Mouse (Mus musculus): ENCODE measurements around the gene Fam104a. TPM values are rescaled to one million over a fixed set of nuclear protein-coding genes. Genes with fewer than 3 reads are reported as not detected.
A peak's percentile ranks its signal among the peaks of the same experiment; 100 is the strongest.

Gene Fam104a
- total RNA-seq, 2 experiments from 2014 or later: 26.5 to 26.6 TPM

- DNase-seq: no peak
These were observed 15.7 kb upstream of the Fam104a start for GRCm38 (mm10) chr11:113699643-113700042.

- DNase-seq: no peak
These were observed 14.1 kb upstream of the Fam104a start for GRCm38 (mm10) chr11:113698013-113698545.

GRCm38 (mm10) chr11:113697571-113697970 lies 13.6 kb upstream of the Fam104a start:
- no peak for DNase-seq

DNA sequence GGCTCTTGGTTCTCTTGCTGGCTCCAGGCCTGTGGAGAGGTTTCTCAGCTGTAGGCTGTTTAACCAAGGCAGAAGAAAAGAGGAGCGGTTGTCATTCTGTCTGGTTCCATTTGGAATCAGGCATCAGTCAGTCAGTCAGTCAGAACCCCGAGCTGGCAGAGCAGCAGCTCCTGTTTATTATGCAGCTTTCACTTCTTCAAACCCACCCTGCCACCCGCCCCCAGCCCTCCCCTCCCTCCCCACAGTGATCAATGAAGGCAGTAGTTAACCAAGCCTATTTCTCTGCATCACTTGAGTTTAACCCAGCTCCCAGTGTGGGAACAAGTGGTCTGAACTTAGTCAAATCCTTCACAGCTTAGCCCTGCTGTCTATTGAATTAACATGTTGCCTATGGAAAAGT lies 7.9 kb upstream of the Fam104a start:
- no peak for DNase-seq

- DNase-seq: no peak
These were observed 7.4 kb upstream of the Fam104a start for GRCm38 (mm10) chr11:113691318-113691717.

DNA sequence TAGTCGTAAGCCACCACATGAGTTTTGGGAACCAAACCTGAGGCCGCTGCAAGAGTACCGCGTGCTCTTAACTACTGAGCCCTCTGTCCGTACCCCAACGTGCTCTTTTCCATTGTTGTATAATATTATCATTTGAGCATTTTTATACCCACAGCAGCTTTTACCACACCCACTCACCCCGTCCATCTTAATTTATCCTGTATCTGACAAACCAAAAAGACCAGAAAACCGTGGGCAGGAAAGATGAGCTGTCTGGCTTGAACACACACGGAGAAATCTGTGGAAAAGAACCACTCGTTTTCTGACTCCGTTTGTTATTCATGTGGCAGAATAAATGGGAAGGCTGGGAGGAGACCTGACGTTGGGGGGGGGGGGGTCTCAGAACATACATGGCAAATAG lies 6.6 kb upstream of the Fam104a start:
- DNase-seq: no peak

GRCm38 (mm10) chr11:113687031-113687430 lies 3.1 kb upstream of the Fam104a start:
- DNase-seq: no peak

DNA sequence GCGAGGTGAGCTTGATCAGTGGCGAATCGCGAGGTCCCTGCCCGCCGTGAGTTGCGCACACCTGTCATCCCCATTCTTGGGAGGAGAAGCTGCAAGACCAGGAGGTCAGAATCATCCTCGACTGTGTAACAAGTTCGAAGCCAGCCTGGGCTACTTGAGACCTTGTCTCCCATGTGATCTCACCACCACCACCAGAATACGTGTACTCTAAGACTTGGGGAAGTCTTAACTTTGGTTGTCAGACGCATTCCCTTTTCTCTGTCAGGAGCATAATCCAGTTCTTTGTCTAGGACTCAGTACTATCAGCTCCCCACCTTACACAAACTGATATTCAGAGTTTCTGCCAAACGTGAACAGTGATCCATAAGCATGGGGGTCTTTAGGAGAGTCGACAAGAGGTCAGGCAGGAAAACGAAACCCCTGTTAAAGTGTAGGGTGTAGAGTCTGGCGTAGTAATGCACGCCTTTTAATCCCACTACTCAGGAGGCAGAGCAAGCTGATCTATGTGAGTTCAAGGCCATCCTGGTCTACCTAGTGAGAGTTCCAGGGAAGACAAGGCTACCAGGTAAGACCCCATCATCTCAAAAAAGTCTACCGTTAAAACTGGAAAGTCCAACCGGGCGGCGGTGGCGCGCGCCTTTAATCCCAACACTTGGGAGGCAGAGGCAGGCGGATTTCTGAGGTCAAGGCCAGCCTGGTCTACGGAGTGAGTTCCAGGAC lies 912 bp upstream of the Fam104a start:
- no peak for DNase-seq

GRCm38 (mm10) chr11:113683627-113683956 lies 363 bp downstream of the Fam104a start:
- DNase-seq: peak in 1 of 2 experiments; percentile 30

GRCm38 (mm10) chr11:113682897-113683626 lies 893 bp downstream of the Fam104a start:
- peak in 1 of 2 experiments; percentile 28 for DNase-seq

DNA sequence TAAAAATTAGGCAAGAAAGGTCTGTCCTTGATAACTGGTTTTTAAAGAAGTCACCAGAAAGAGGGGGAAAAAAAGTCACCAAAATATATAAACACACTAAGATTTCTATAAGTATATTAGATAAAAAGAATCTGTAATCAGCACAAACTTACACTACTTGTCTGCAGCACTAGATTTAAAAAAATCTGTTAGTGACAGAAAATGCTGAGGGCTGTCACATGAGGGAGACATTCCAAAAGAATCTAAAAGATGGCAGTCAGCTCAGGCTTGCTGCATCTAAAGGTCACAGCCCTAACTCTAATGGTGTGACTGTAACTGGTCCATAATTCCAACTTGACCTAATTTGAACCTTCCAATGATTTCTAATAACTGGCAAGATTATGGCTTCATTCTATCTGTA lies 2.0 kb downstream of the Fam104a start:
- no peak for DNase-seq

DNA sequence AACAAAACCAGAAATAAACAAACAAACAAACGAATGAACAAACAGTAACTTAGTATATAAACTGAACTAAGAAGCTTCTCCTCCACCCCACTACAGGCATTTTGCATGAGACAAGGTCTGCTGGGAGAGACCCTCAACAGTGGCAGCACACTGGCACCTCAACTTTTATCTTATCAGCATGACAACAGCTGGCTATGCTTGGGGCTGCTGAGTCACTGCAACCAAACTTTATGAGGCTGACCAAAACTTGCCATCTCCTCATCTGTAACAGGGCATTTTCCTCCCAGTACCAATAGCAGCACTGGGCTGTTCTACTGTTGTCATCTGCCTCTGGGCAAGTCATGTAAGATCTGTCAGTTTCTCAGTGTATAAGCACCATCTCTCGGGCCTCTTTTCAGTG lies 3.0 kb downstream of the Fam104a start:
- DNase-seq: no peak

DNA sequence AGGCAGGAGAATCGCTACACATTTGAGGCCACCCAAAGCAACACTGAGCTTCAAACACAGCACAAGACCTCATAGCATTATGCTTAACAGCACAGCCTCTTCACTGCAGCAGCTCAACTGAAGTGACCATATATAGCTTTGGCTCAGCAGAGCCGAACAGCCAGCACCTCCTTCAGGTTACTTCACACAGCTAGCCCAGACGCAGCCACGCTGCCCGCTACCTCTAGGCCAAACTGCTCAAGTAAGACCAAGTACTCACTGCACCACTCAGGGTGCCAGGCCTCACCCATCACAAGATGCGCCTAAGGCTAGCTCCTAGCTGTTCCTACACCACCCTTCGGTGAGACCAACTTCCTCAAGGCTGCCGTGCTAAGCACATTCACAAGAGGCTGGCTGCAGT lies 5.6 kb downstream of the Fam104a start:
- no peak for DNase-seq

- no peak for DNase-seq
These were observed 6.6 kb downstream of the Fam104a start for GRCm38 (mm10) chr11:113677378-113677777.

GRCm38 (mm10) chr11:113676847-113677246 lies 7.1 kb downstream of the Fam104a start:
- no peak for DNase-seq

DNA sequence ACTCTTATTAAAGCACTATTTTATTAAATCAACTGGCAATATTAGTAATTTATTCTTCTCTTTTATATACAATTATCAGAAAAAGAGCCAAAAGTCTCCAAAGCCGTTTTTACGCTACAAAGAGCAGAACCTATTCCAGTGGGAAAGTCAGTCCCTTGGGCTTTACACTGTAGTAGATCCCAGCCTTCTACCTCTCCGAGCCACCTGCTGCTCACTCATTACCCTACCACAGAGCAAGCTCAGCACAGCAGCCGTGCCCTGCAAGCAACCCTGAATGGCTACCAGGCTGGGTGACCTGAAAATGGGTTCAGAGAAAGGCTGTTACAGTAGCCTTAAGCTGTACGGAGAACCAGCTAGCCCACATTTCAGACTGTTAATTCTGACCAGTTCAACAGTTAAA lies 9.4 kb downstream of the Fam104a start:
- no peak for DNase-seq

- DNase-seq: no peak
These were observed 10.3 kb downstream of the Fam104a start for GRCm38 (mm10) chr11:113673614-113674013.

GRCm38 (mm10) chr11:113669711-113670110 lies 14.2 kb downstream of the Fam104a start:
- no peak for DNase-seq

DNA sequence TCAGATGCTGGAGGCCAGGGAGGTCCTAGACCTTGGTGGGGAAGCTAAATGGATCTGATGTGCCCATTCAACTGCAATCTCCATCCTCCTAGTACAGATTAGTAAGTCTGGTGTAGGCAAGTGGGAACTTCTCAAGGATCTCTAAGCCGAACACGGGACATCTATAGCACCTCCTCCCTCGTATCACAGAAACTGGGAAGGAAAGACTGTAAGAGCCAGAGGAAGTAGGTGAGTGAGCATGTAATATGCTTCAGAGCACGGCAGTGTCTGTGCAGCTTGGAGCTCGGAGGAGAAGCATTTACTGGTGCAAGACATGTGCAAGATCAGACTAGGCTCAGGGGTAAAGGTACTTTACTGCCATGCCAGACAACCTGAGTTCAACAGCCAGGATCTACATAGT lies 15.1 kb downstream of the Fam104a start:
- DNase-seq: no peak

- DNase-seq: no peak
These were observed 16.3 kb downstream of the Fam104a start for GRCm38 (mm10) chr11:113667704-113668103.

DNA sequence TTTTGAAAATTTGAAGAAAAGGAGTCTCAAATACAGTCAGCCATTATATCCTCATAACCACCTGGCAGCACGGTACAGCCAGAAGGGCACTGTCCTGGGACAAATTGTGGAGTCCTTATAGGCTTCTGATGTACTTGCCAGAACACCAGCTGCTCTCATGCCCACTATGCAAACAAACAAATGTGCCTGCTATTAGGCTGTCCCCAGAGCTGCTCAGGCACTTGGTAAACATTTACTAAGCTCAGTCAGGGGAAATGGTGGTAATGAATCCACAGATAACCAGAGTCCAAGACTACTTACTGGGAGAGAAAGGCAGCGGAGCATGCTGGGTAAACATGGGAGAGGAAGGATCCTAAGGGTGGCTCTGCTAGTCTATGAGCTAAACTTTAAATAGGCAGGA lies 16.8 kb downstream of the Fam104a start:
- DNase-seq: no peak

DNA sequence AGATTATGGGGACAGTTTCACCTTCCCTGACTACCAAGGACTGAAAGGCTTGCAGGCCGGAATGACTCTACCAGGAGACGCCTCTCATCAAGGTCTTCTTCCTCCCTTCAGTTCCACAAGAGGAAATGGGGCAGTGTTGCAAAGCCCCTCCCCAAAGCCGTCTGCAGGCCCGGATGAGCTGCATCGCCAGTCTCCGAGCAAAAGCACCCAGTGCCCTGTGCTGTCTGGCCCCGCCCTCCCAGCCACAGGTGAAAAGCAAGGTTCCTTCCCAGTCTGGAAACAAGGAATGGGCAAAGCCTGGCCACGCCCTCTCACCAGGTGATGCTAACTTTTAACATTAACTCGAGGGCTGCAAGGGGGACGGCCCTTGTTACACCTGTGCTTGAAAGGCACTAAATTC lies 17.3 kb downstream of the Fam104a start:
- no peak for DNase-seq

DNA sequence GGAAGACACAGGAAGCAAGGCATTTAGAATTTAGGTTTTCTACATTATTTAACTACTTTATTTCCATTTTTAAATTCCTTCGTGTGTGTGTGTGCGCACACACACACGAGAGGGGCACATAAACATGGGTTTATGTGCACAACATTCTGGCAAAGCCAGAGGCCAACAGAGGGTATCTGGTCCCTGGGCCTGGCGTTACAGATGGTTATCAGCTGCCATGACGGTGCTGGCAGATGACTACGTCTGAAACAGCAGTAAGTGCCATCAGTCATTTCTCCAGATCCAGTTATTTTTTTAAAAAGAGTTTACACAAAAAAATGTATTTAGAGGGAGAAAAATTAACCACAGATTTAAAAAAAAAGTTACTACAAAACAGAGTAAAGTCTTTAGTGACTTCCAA lies 17.8 kb downstream of the Fam104a start:
- DNase-seq: no peak

DNA sequence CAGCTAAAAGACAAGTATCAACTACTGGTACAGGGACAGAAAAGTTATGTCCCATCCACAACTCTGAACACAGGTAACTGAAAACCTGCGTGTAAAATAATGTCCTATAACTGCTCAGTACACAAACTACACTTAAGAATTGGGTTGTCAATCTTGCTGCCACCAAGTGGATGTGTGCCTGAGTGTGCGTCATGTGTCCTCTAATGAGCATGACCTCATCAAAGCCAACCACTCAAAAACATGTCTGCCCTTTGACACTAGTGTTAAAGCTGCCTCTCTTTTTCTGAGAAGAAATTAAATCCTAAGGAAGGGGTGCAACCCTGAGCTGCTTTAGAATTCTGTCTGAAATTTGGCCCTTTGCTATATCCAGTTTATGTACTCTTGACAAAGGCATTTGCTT lies 19.7 kb downstream of the Fam104a start:
- no peak for DNase-seq
